Mouse (Mus musculus): Measurements from ENCODE around the gene Klk1b4. TPM values are rescaled to one million over a fixed set of nuclear protein-coding genes. Genes with fewer than 3 reads are reported as not detected.
"Not testable (repeated sequence)": the region's sequence is repeated elsewhere in the genome, so short reads cannot be mapped to it uniquely, and the experiment has no call there.

The Klk1b4 gene
- total RNA-seq (2021), result not detected
- long read RNA-seq, experiment 1, result 0 reads
- long read RNA-seq, experiment 2, result 0 reads

DNA sequence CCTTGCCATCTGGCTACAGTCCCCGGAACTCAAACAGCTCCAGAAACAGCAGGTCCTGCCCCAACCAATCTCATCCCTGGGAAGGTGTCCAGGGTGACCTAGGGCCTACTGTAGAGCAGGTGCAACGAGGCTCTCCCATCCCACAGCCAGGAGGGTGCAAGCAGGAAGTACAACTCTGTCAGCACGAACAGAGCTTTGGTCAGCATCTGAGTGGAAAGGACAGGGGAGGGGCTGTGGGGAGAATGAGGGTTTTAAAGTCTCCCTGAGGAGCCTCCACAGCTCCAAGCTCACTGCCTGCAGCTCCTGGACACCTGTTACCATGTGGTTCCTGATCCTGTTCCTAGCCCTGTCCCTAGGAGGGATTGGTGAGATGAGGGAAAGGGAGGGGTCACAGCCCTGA, at the start of gene Klk1b4:
TSS of gene Klk1b4 (plus strand) at position 301 of the 400 bp plus-strand sequence.
- not testable (repeated sequence) for DNase-seq (ENCODE audit: low spot score in 2 of 2)

DNA sequence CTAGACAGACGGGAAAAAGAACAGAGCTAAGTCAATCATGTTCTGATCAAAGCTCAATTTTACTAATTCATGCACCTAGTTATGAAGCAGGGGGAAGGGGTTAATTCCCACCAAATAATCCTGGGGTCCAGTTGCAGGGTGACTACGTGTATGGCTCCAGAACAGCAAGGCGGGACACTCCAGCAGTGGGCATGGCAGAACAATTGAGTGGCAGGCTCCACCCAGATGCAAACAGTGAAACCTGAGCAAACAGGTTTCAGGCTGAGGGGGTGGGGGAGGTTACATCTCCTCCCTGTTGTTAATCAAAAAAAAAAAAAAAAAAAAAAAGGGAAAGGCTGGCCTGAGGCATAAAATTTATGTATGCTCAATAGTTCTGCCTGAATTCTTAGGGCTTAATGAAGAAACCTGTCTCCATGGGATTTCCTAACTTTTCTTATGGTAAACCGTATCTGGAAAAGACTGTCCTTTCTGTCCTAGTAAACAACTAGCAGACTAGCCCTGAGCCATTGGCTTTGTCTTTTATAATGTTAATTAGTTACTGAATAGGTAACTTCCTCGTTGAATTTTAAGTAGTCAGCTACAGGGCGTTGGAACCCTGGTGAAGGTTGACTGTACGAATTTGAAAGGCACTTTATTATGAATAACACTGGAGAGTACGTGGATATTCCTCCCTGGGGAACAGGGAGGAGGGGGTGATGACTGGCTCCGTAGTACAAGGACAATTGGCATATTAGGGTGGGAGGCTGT, 27.8 kb upstream of the Klk1b4 start:
- no peak for DNase-seq (ENCODE audit: low spot score in 2 of 2)

DNA sequence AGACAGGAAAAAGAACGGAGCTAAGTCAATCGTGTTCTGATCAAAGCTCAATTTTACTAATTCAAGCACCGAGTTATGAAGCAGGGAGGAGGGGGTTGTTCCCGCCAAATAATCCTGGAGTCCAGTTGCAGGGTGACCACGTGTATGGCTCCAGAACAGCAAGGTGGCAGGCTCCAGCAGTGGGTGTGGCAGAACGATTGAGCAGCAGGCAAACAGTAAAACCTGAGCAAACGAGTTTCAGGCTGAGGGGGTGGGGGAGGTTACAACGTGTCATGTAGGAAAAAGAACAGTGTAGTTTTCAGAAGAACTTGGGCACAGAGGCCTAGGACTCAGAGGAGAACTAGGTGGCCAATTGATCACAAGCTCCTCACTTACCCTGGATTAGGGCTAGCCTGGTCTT, 20.7 kb upstream of the Klk1b4 start:
- DNase-seq (ENCODE audit: low spot score in 2 of 2), result not testable (repeated sequence)

DNA sequence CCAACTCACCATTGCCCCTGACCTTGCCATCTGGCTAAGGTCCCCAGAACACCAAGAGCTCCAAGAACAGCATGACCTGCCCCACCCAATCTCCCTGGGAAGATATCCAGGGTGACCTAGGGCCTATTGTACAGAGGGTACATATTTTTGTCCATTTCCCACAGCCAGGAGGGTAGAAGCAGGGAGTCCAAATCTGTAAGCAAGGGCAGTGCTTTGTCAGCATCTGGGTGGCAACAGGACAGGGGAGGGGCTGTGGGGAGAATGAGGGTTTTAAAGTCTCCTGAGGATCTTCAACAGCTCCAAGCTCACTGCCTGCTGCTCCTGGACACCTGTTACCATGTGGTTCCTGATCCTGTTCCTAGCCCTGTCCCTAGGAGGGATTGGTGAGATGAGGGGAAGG, 19.3 kb upstream of the Klk1b4 start, which contains the start of gene Klk1b24:
TSS of gene Klk1b24 (plus strand) at position 301 of the 400 bp plus-strand sequence.
- DNase-seq (ENCODE audit: low spot score in 2 of 2), result not testable (repeated sequence)

DNA sequence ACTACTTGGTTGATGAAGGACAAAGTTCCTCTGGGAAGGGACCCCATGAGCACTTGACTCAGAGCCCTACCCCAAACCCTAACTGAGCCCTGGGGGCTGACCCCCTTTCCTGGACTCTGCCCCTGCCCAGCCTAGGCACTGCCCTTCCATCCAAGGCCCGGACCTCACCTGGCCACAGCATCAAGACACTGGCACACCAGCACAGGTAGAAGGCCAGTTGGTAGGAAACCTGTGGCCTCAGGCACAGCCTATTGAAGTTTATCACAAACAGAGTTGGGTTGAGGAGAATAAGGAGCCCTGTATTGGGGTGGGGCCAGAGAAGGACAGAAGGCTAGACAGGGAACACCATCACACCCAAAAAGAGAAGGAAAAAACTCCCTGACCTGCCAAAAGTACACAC, 13.8 kb upstream of the Klk1b4 start:
- not testable (repeated sequence) for DNase-seq (ENCODE audit: low spot score in 2 of 2)

- no peak for DNase-seq (ENCODE audit: low spot score in 2 of 2)
Measured at GRCm38 (mm10) chr7:44197891-44198290, 9.3 kb upstream of the Klk1b4 start, which contains the start of gene Klk1b3. Klk1b3 (plus strand) TSS chr7:44198191.

- no peak for DNase-seq (ENCODE audit: low spot score in 2 of 2)
Measured at GRCm38 (mm10) chr7:44208307-44208706, 1.1 kb downstream of the Klk1b4 start.

DNA sequence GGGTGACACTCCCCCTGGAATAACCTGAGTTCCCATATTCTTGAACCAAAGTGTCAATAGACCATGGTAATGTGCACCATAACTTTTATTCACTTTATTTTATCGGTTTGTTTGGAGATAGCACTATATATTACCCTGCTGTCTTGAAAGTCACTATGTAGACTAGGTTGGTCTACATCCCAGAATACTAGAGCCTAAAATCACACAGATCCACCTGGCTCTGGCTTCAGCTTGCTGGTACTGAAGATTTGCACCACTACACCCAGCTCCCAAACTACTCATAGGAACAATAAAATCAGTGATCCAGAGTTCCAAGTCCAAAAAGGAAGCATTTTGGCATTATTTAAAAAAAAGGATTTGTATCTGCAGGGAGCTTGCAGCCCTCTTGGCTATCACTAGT, 8.4 kb downstream of the Klk1b4 start, which contains the start of gene Klk1b5:
TSS of gene Klk1b5 (plus strand) at position 301 of the 400 bp plus-strand sequence.
- no peak for DNase-seq (ENCODE audit: low spot score in 2 of 2)

DNA sequence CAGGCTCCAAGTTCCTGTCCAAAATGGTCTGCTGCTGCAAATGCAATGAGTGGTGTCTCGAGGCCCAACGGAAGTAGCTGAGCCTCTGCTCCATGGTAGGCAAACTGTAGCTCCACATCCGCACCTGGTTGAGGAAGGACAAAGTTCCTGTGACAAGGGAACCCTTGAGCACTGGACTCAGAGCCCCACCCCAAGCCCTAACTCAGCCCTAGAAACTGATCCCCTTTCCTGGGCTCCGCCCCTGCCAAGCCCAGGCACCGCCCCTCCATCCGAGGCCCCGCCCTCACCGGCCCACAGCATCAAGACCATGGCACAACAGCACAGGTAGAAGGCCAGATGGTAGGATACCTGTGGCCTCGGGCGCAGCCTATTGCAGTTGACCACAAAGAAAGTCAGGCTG, 14.4 kb downstream of the Klk1b4 start:
- not testable (repeated sequence) for DNase-seq (ENCODE audit: low spot score in 2 of 2)

DNA sequence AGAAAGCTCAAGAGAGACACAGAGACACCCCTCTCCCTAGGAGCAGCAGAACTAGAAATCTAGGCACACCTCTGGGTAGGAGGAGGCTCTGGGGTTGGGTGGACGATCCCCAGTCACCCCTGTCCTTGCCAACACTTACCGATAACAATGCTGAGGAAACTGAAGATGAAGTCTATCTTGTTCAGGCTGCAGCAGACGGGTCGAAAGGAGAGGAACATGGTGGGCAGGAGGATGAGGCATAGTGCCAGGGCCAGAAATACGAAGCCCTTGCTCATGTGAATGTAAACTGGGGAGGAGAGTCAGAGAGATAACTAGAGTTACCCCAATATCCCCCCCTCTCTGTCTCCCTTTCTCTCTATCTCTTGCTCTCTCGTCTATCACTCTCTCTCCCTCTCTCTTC, 15.1 kb downstream of the Klk1b4 start:
- DNase-seq (ENCODE audit: low spot score in 2 of 2), result not testable (repeated sequence)

DNA sequence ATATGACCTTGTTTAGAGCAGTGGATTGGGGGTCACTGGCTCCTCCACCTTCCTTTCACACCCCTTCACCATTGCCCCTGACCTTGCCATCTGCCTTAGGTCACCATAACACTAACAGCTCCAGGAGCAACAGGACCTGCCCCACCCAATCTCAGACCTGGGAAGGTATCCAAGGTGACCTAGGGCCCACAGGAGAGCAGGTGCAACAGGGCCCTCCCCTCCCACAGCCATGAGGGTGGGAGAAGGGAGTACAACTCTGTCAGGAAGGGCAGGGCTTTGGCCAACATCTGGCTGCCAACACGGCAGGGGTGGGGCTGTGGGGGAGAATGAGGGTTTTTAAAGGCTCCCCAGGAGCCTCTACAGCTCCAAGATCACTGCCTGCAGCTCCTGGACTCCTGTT, 17.8 kb downstream of the Klk1b4 start, which contains the start of gene Klk1:
TSS of gene Klk1 (plus strand) at position 285 of the 400 bp plus-strand sequence.
- no peak for DNase-seq (ENCODE audit: low spot score in 2 of 2)

- no peak for DNase-seq (ENCODE audit: low spot score in 2 of 2)
Measured at GRCm38 (mm10) chr7:44235909-44236308, 28.7 kb downstream of the Klk1b4 start, which contains the start of gene Gm36864. Gm36864 (plus strand) TSS chr7:44236177.

GRCm38 (mm10) chr7:44239913-44240312, 32.7 kb downstream of the Klk1b4 start:
- no peak for DNase-seq (ENCODE audit: low spot score in 2 of 2)

- DNase-seq (ENCODE audit: low spot score in 2 of 2), result no peak
Measured at GRCm38 (mm10) chr7:44240712-44241111, 33.5 kb downstream of the Klk1b4 start.

DNA sequence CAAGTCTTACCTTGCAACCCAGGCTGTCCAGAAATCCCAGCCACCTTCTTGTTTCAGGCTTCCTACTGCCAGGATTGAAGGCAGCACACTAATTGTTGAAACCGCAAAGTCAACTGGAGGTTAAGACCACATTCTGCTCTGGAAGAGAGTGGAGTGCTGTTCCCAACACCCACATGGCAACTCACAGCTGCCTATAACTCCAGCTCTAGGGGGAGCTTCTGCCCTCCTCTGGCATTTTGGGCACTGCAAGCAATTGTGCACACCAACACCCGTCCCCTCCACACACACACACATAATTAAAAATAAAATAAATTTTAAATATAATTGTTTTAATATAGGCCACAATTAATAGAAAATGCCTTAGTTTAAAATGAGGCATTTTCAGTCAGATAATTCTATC, 33.9 kb downstream of the Klk1b4 start:
- DNase-seq (ENCODE audit: low spot score in 2 of 2), result no peak

DNA sequence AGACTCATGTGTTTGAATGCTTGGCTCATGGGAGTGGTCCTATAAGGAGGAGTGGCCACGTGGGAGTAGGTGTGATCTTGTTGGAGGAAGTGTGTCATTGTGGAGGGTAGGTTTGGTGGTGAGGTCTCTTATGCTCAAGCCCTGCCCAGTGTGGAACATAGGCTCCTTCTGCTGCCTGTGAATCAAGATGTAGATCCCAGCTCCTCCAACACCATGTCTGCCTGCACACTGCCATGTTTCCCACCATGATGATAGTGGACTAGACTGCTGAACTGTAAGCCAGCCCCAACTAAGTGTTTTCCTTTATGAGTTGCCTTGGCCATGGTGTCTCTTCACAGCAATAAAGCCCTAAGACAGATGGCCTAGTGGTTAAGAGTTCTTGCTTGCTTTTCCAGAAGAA, 36.8 kb downstream of the Klk1b4 start:
- no peak for DNase-seq (ENCODE audit: low spot score in 2 of 2)

- peak; percentile 82 to 83 for DNase-seq (ENCODE audit: low spot score in 2 of 2)
Measured at GRCm38 (mm10) chr7:44246055-44246983, 39.1 kb downstream of the Klk1b4 start, which contains the start of the genes 1700028J19Rik and 2410002F23Rik. 1700028J19Rik (minus strand) TSS chr7:44246695. 2410002F23Rik (plus strand) TSS chr7:44246722.

GRCm38 (mm10) chr7:44246984-44247470, 39.8 kb downstream of the Klk1b4 start:
- DNase-seq (ENCODE audit: low spot score in 2 of 2), result peak in 1 of 2 experiments; percentile 14

DNA sequence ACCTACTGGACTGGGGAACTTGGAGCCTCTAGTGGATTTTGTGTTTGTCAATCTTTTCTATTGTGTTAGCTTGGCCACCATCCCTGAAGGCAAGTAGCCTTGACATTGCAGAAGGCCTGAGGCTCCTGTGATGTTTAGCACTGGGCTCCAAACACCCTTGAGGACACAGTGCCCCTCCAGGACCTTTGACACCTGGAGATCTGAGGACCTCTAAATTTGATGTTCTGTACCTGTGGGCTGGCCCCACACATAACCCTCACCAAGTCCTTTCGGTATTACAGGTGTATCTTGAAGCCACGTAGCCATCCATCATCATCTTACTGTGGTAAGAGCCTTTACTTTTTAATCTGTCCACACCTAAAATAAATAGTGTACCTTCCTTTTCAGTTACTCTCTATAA, 40.7 kb downstream of the Klk1b4 start:
- no peak for DNase-seq (ENCODE audit: low spot score in 2 of 2)

- DNase-seq (ENCODE audit: low spot score in 2 of 2), result no peak
Measured at GRCm38 (mm10) chr7:44249248-44249647, 42.0 kb downstream of the Klk1b4 start.

GRCm38 (mm10) chr7:44250732-44251275, 43.6 kb downstream of the Klk1b4 start:
- peak; percentile 23 to 39 for DNase-seq (ENCODE audit: low spot score in 2 of 2)

Data from adrenal gland, postnatal 4 days (tissue).